Mouse (Mus musculus) left cerebral cortex, postnatal 4 days (tissue): Measurements from ENCODE around the gene Slc22a12. TPM values are rescaled to one million over a fixed set of nuclear protein-coding genes. Genes with fewer than 3 reads are reported as not detected.
A peak's percentile ranks its signal among the peaks of the same experiment; 100 is the strongest.

ENCODE experiments used
- DNase-seq: peaks from one replicate; pipeline ENCODE4 v3.0.0-alpha.2; 2022
- intact Hi-C: fragments of 180-260 bp; cut with DNase I; formaldehyde crosslinking; loops from one replicate; pipeline ENCODE4 v1.15.1; 2025
- total RNA-seq, 2 experiments: library from RNA; stranded (reverse); gene quantifications; 2 replicates each; pipeline ENCODE4 v1.2.3; 2021

Slc22a12 gene
- total RNA-seq, 2 experiments from 2014 or later: 0.30 TPM; not detected in 1

- intact Hi-C loops: no loop called here
- DNase-seq: no peak
Measured at GRCm38 (mm10) chr19:6519483-6519882, 23.3 kb downstream of the Slc22a12 start.

GRCm38 (mm10) chr19:6518601-6519000 is 24.2 kb downstream of the Slc22a12 start:
- intact Hi-C loops: no loop called here
- no peak for DNase-seq

GRCm38 (mm10) chr19:6516153-6516552 is 26.7 kb downstream of the Slc22a12 start:
- intact Hi-C loops: no loop called here

GRCm38 (mm10) chr19:6515448-6515847 is 27.4 kb downstream of the Slc22a12 start:
- intact Hi-C loops: no loop called here
- no peak for DNase-seq

More at GRCm38 (mm10) chr19:6516153-6516552, 26.7 kb downstream of the Slc22a12 start:
- DNase-seq: no peak

GRCm38 (mm10) chr19:6514940-6515339 is 27.9 kb downstream of the Slc22a12 start:
- intact Hi-C loops: no loop called here

GRCm38 (mm10) chr19:6513389-6514139 is 29.3 kb downstream of the Slc22a12 start:
- no peak for DNase-seq
- intact Hi-C loops: no loop called here

More at GRCm38 (mm10) chr19:6514940-6515339, 27.9 kb downstream of the Slc22a12 start:
- no peak for DNase-seq

GRCm38 (mm10) chr19:6510546-6510945 is 32.3 kb downstream of the Slc22a12 start:
- DNase-seq: no peak
- intact Hi-C loops: no loop called here

- intact Hi-C loops: no loop called here
- no peak for DNase-seq
Measured at GRCm38 (mm10) chr19:6509881-6510280, 33.0 kb downstream of the Slc22a12 start.

GRCm38 (mm10) chr19:6507393-6507792 is 35.4 kb downstream of the Slc22a12 start:
- intact Hi-C loops: no loop called here
- no peak for DNase-seq

GRCm38 (mm10) chr19:6504656-6505045 is 38.2 kb downstream of the Slc22a12 start:
- DNase-seq: no peak
- intact Hi-C loops: no loop called here

GRCm38 (mm10) chr19:6503926-6504655 is 38.7 kb downstream of the Slc22a12 start:
- DNase-seq: peak; percentile 85
- intact Hi-C loops: no loop called here

GRCm38 (mm10) chr19:6502543-6503319 is 40.1 kb downstream of the Slc22a12 start:
- intact Hi-C loops: no loop called here
- no peak for DNase-seq

- peak; percentile 76 for DNase-seq
- intact Hi-C loops: no loop called here
Measured at GRCm38 (mm10) chr19:6502035-6502541, 40.7 kb downstream of the Slc22a12 start.

GRCm38 (mm10) chr19:6500636-6501025 is 42.2 kb downstream of the Slc22a12 start:
- no peak for DNase-seq
- intact Hi-C loops: no loop called here

- DNase-seq: no peak
- intact Hi-C loops: no loop called here
Measured at GRCm38 (mm10) chr19:6499860-6500635, 42.8 kb downstream of the Slc22a12 start.

GRCm38 (mm10) chr19:6498350-6499131 is 44.3 kb downstream of the Slc22a12 start:
- intact Hi-C loops: no loop called here
- no peak for DNase-seq

GRCm38 (mm10) chr19:6497803-6498202 is 45.0 kb downstream of the Slc22a12 start:
- no peak for DNase-seq
- intact Hi-C loops: no loop called here

- DNase-seq: peak; percentile 84
- intact Hi-C loops: no loop called here
Measured at GRCm38 (mm10) chr19:6497150-6497801, 45.6 kb downstream of the Slc22a12 start.
